Mouse (Mus musculus) retina, adult 2 months (tissue): Measurements from ENCODE around the gene Tgif2lx1.
"Not testable (repeated sequence)": the region's sequence is repeated elsewhere in the genome, so short reads cannot be mapped to it uniquely, and the experiment has no call there.

Experiments
- DNase-seq: peaks from one replicate; pipeline ENCODE4 v3.0.0-alpha.2; 2012; ENCODE audit warnings: low read depth, low spot score

Gene Tgif2lx1

DNA sequence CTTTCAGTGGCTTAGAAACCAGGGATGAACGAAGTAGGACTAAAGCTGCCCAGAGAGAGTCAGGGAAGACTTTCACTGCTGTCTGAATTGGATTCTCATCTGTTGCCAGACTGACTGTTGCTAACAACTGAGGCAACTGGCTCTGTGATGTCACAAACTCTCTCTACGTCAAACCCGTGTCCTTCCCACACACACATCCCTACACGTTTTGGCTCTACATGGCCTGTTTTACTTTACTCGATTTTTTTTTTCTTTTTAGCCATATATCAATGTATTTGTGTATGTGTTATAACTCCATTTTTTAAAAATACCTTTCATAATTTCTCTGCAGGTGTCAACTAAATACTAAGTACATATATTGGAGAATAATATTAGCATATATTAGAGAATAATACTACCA is at the start of gene Tgif2lx1:
Gene Tgif2lx1, minus strand, starts transcription at position 101 of the 400 bp plus-strand sequence.
- DNase-seq = not testable (repeated sequence)
